Mouse (Mus musculus) CD4-positive, CD25-positive, alpha-beta regulatory T cell, adult 2 months (primary cell): ENCODE measurements at regions not wholly inside any gene's neighbourhood (a gene's known extent, or its start where the extent isn't known, plus 50 kb on each side); places are given as distances from the start of the nearest gene placed in this dataset.

Source experiments
- DNase-seq: peaks from one replicate; pipeline ENCODE4 v3.0.0-alpha.2; 2012; ENCODE audit warnings: low read depth, low spot score

- peak; percentile 86 for DNase-seq
Measured at GRCm38 (mm10) chr5:115790436-115790835, 54.6 kb upstream of the Cit start.
